Mouse (Mus musculus) small intestine, adult 2 months (tissue): ENCODE data around the gene Hivep1. TPM values are rescaled to one million over a fixed set of nuclear protein-coding genes. Genes with fewer than 3 reads are reported as not detected.
A peak's percentile ranks its signal among the peaks of the same experiment; 100 is the strongest.

Source experiments
- H3K27ac ChIP-seq: fragments of 200-500 bp; 2 replicates; pipeline ENCODE4 v1.5.1; 2012; ENCODE audit warnings: low read depth, low read length, control low read depth, inconsistent platforms; ENCODE audit not compliant: insufficient read depth
- H3K27me3 ChIP-seq: fragments of 200-500 bp; 2 replicates; pipeline ENCODE4 v1.6.1; 2012; ENCODE audit warnings: mild to moderate bottlenecking, moderate library complexity, low read length, inconsistent platforms; ENCODE audit not compliant: control insufficient read depth, insufficient read depth
- H3K36me3 ChIP-seq: fragments of 200-500 bp; 2 replicates; pipeline ENCODE4 v1.6.1; 2012; ENCODE audit warnings: mild to moderate bottlenecking, low read length, control low read depth, inconsistent platforms; ENCODE audit not compliant: control insufficient read depth, insufficient read depth
- H3K4me1 ChIP-seq: fragments of 200-500 bp; 2 replicates; pipeline ENCODE4 v1.6.1; 2012; ENCODE audit warnings: low read length, inconsistent platforms, mixed read lengths; ENCODE audit not compliant: control insufficient read depth, insufficient read depth, insufficient read length
- H3K4me3 ChIP-seq: fragments of 200-500 bp; 2 replicates; pipeline ENCODE4 v1.5.1; 2012; ENCODE audit warnings: low read depth, mild to moderate bottlenecking, control low read depth, inconsistent platforms, low read length, moderate library complexity
- CTCF ChIP-seq: fragments of 200-500 bp; IDR thresholded peaks from 2 replicates; pipeline ENCODE4 v1.5.1; 2012; ENCODE audit warnings: low read depth, mild to moderate bottlenecking, control low read depth, inconsistent platforms, low read length, moderate library complexity, mixed read lengths; ENCODE audit not compliant: insufficient replicate concordance, insufficient read length; ENCODE audit errors: extremely low read depth
- POLR2A ChIP-seq: fragments of 200-500 bp; IDR thresholded peaks from 2 replicates; pipeline ENCODE4 v1.6.1; 2012; ENCODE audit warnings: low read depth, mild to moderate bottlenecking, control low read depth, inconsistent platforms, low read length, moderate library complexity
- WGBS: fragments of 180-500 bp; shearing (Covaris S2); methylation state at CpG from one replicate; pipeline ENCODE4 v1.1.7; 2018; 5-methylcytosine and 5-hydroxymethylcytosine counted together
- polyA plus RNA-seq: library from polyadenylated mRNA; depleted of rRNA; stranded (reverse); fragments of >200 nt; gene quantifications from 2 replicates; pipeline ENCODE4 v1.2.3, GENCODE M21; 2012

Gene Hivep1
- polyA plus RNA-seq, 1 experiment: 27.9 TPM

GRCm38 (mm10) chr13:42182635-42183034 lies 130.8 kb downstream of the Hivep1 start:
- no peak overlapping the region for H3K4me3 ChIP-seq
- TF ChIP-seq POLR2A (no peak), CTCF (no peak)
- H3K27ac ChIP-seq: no peak overlapping the region
- 71% methylated on average over 5 of the region's 5 CpGs for WGBS
- H3K36me3 ChIP-seq: peaks cover 39% of the 10 kb centered on the region
- no peaks in the 10 kb centered on the region for H3K4me1 ChIP-seq
- no peaks in the 10 kb centered on the region for H3K27me3 ChIP-seq

- WGBS: 97% methylated on average over 17 of the region's 17 CpGs
- Histone ChIP-seq H3K4me3 (no peak overlapping the region), H3K36me3 (peaks cover 33% of the 10 kb centered on the region), H3K27me3 (no peaks in the 10 kb centered on the region), H3K27ac (no peak overlapping the region), H3K4me1 (no peaks in the 10 kb centered on the region)
- TF ChIP-seq POLR2A (no peak), CTCF (no peak)
These were observed 132.3 kb downstream of the Hivep1 start for GRCm38 (mm10) chr13:42184131-42184530.

- Histone ChIP-seq H3K4me1 (no peaks in the 10 kb centered on the region), H3K36me3 (no peaks in the 10 kb centered on the region), H3K4me3 (no peak overlapping the region), H3K27me3 (no peaks in the 10 kb centered on the region; the same call in 1 of the 2 replicates), H3K27ac (no peak overlapping the region)
- TF ChIP-seq POLR2A (no peak), CTCF (no peak)
- WGBS: 70% methylated on average over 9 of the region's 9 CpGs
These were observed 141.2 kb downstream of the Hivep1 start for GRCm38 (mm10) chr13:42193016-42193415.

- no peaks in the 10 kb centered on the region for H3K4me1 ChIP-seq
- H3K27ac ChIP-seq: no peak overlapping the region
- 88% methylated on average over 7 of the region's 7 CpGs for WGBS
- H3K36me3 ChIP-seq: no peaks in the 10 kb centered on the region
- no peak for TF ChIP-seq POLR2A
- no peak for TF ChIP-seq CTCF
- no peaks in the 10 kb centered on the region; the same call in 1 of the 2 replicates for H3K27me3 ChIP-seq
- no peak overlapping the region for H3K4me3 ChIP-seq
These were observed 143.8 kb downstream of the Hivep1 start for GRCm38 (mm10) chr13:42195671-42196070.

- Histone ChIP-seq H3K36me3 (no peaks in the 10 kb centered on the region), H3K27me3 (no peaks in the 10 kb centered on the region; the same call in 1 of the 2 replicates), H3K27ac (no peak overlapping the region), H3K4me3 (no peak overlapping the region), H3K4me1 (no peaks in the 10 kb centered on the region)
- TF ChIP-seq POLR2A (no peak), CTCF (peak; percentile 24; the same call in 1 of the 2 replicates)
- 88% methylated on average over 2 of the region's 2 CpGs for WGBS
These were observed 145.8 kb downstream of the Hivep1 start for GRCm38 (mm10) chr13:42197656-42198055.

GRCm38 (mm10) chr13:42213556-42213955 lies 161.7 kb downstream of the Hivep1 start:
- no peak overlapping the region for H3K4me3 ChIP-seq
- no peaks in the 10 kb centered on the region for H3K27me3 ChIP-seq
- H3K27ac ChIP-seq: no peak overlapping the region
- TF ChIP-seq POLR2A: no peak
- no peak for TF ChIP-seq CTCF
- no peaks in the 10 kb centered on the region for H3K4me1 ChIP-seq
- no peaks in the 10 kb centered on the region for H3K36me3 ChIP-seq
- WGBS: 90% methylated on average over 6 of the region's 6 CpGs

- no peak overlapping the region for H3K27ac ChIP-seq
- H3K4me1 ChIP-seq: peaks cover 3% of the 10 kb centered on the region; the same call in 1 of the 2 replicates
- H3K36me3 ChIP-seq: no peaks in the 10 kb centered on the region
- no peak for TF ChIP-seq POLR2A
- TF ChIP-seq CTCF: no peak
- H3K4me3 ChIP-seq: no peak overlapping the region
- no peaks in the 10 kb centered on the region for H3K27me3 ChIP-seq
- 89% methylated on average over 7 of the region's 7 CpGs for WGBS
These were observed 170.6 kb downstream of the Hivep1 start for GRCm38 (mm10) chr13:42222401-42222800.
